Mouse (Mus musculus): Measurements from ENCODE around the gene Rad54l2. TPM values are rescaled to one million over a fixed set of nuclear protein-coding genes. Genes with fewer than 3 reads are reported as not detected.

Rad54l2 gene
- polyA plus RNA-seq, 1 experiment from 2014 or later: 1.7 TPM

DNA sequence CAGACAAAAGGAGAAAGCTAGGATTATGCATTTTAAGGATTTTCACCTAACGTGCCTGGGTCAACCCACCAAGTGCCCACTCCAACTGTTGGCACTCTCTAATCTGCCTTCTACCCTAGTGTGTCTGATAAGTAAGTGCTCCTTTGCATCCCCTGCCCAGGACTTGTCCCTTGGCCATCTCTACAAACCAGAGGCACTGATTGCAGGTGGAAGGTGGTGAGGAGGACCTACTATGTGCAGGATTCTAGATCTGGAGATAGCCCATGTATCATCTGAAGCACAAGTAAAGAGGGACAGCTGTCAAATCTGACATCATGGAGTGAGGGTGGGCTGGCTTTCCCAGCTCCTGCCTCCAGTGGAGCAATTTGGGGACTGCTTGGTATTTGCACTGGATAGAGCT is 129.1 kb downstream of the Rad54l2 start:
- TF ChIP-seq CTCF (IDR thresholded peaks at IDR 0.05; ENCODE audit: low read depth) (no peak), EP300 (IDR thresholded peaks at IDR 0.05; ENCODE audit: low read depth) (no peak)
- H3K4me2 ChIP-seq (ENCODE audit: low read depth, low read length): no peak overlapping the region
- H3K4me3 ChIP-seq (ENCODE audit: low read depth, low read length): no peak overlapping the region
- H3K27me3 ChIP-seq (ENCODE audit: insufficient read depth, low read length): peaks cover 14% of the 10 kb centered on the region
- WGBS (ENCODE audit: insufficient replicate concordance): 82% methylated on average over 1 of the region's 1 CpGs
- no peak for DNase-seq
- H3K4me1 ChIP-seq (ENCODE audit: insufficient read depth): no peaks in the 10 kb centered on the region
- no peaks in the 10 kb centered on the region for H3K9me3 ChIP-seq (ENCODE audit: low read length)
- H3K9ac ChIP-seq (replicated peaks): no peak overlapping the region
- no peak for ATAC-seq
- no peak overlapping the region for H3K27ac ChIP-seq (ENCODE audit: low read depth)
- peaks cover 36% of the 10 kb centered on the region for H3K36me3 ChIP-seq (replicated peaks; ENCODE audit: insufficient read depth, low read length)

DNA sequence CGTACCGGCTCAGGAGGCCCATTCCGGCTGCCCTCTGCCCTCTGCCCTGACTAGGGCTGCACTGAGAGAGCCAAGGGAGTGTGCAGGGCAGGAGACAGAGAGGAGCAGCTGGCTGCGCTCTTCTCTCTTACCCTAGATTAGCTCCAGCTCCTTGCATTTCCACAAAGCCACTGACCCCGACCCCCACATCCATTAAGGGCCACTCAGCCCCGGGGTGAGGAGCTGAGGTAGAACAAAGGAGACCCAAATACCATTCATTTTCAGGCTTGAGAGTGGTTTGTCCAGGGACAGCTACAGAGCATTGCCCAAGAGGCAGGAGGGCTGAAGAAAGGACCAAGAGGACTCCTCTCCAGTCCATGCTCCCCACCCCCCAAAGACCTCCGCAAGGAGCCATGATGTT is 129.6 kb downstream of the Rad54l2 start:
- 84% methylated on average over 7 of the region's 7 CpGs for WGBS (ENCODE audit: insufficient replicate concordance)
- peaks cover 17% of the 10 kb centered on the region for H3K27me3 ChIP-seq (ENCODE audit: insufficient read depth, low read length)
- H3K27ac ChIP-seq (ENCODE audit: low read depth): no peak overlapping the region
- DNase-seq: no peak
- peaks cover 36% of the 10 kb centered on the region for H3K36me3 ChIP-seq (replicated peaks; ENCODE audit: insufficient read depth, low read length)
- H3K4me1 ChIP-seq (ENCODE audit: insufficient read depth): no peaks in the 10 kb centered on the region
- H3K4me3 ChIP-seq (ENCODE audit: low read depth, low read length): no peak overlapping the region
- no peak for TF ChIP-seq CTCF (IDR thresholded peaks at IDR 0.05; ENCODE audit: low read depth)
- no peak for TF ChIP-seq EP300 (IDR thresholded peaks at IDR 0.05; ENCODE audit: low read depth)
- H3K9ac ChIP-seq (replicated peaks): no peak overlapping the region
- H3K9me3 ChIP-seq (ENCODE audit: low read length): no peaks in the 10 kb centered on the region
- no peak overlapping the region for H3K4me2 ChIP-seq (ENCODE audit: low read depth, low read length)
- ATAC-seq: no peak

DNA sequence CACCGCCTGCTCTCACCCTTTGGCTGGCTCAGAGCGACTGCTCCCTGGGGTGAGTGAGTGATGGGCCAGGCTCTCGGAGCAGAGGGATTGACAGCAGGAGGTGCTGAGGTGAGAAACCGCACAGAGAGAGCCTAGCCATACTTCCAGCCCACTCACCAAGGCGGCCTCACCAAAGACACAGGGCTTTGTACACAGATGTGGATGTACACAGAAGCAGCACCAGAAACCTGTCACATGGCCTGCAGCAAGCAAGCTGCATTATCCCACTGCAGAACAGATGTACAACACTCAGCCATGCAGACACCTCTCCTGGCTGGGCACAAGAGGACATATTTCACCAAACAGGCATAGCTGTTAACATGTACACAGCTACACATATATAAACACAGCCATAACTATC is 131.4 kb downstream of the Rad54l2 start:
- H3K27ac ChIP-seq (ENCODE audit: low read depth): no peak overlapping the region
- peaks cover 36% of the 10 kb centered on the region for H3K36me3 ChIP-seq (replicated peaks; ENCODE audit: insufficient read depth, low read length)
- TF ChIP-seq EP300 (IDR thresholded peaks at IDR 0.05; ENCODE audit: low read depth) (no peak), CTCF (IDR thresholded peaks at IDR 0.05; ENCODE audit: low read depth) (no peak)

DNA sequence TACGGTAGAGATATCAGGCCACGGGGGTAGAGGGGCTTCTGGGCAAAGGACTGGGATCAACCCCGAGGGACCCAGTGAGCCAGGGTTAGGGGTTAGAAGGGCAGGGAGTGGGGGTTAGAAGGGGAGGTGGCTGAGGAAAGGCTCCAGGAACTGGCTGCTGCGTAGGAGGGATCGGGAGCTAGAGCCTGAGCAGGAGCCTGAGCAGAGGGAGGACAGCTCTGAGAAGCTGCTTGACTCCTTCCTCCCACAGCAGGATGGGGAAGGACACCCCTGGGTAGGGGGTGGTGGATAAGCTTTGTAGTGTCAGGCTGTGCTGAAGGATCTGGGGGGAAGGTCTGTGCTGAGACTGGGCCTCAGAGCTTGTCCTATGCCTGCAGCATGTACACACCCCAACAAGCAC is 132.2 kb downstream of the Rad54l2 start:
- 40% methylated on average over 5 of the region's 5 CpGs for WGBS (ENCODE audit: insufficient replicate concordance)
- no peaks in the 10 kb centered on the region for H3K9me3 ChIP-seq (ENCODE audit: low read length)
- ATAC-seq: no peak
- no peak overlapping the region for H3K4me2 ChIP-seq (ENCODE audit: low read depth, low read length)
- H3K4me1 ChIP-seq (ENCODE audit: insufficient read depth): no peaks in the 10 kb centered on the region
- H3K27ac ChIP-seq (ENCODE audit: low read depth): no peak overlapping the region
- no peak overlapping the region for H3K4me3 ChIP-seq (ENCODE audit: low read depth, low read length)
- TF ChIP-seq EP300 (IDR thresholded peaks at IDR 0.05; ENCODE audit: low read depth) (no peak), CTCF (IDR thresholded peaks at IDR 0.05; ENCODE audit: low read depth) (no peak)
- no peak overlapping the region for H3K9ac ChIP-seq (replicated peaks)
- no peak for DNase-seq
- H3K27me3 ChIP-seq (ENCODE audit: insufficient read depth, low read length): peaks cover 26% of the 10 kb centered on the region
- H3K36me3 ChIP-seq (replicated peaks; ENCODE audit: insufficient read depth, low read length): peaks cover 31% of the 10 kb centered on the region

More for the DNA sequence above, 131.4 kb downstream of the Rad54l2 start:
- Histone ChIP-seq H3K4me1 (ENCODE audit: insufficient read depth) (no peaks in the 10 kb centered on the region), H3K4me3 (ENCODE audit: low read depth, low read length) (no peak overlapping the region), H3K27me3 (ENCODE audit: insufficient read depth, low read length) (peaks cover 26% of the 10 kb centered on the region), H3K9me3 (ENCODE audit: low read length) (no peaks in the 10 kb centered on the region), H3K4me2 (ENCODE audit: low read depth, low read length) (no peak overlapping the region), H3K9ac (replicated peaks) (no peak overlapping the region)
- ATAC-seq (no peak), DNase-seq (no peak)
- WGBS (ENCODE audit: insufficient replicate concordance): 51% methylated on average over 5 of the region's 5 CpGs

DNA sequence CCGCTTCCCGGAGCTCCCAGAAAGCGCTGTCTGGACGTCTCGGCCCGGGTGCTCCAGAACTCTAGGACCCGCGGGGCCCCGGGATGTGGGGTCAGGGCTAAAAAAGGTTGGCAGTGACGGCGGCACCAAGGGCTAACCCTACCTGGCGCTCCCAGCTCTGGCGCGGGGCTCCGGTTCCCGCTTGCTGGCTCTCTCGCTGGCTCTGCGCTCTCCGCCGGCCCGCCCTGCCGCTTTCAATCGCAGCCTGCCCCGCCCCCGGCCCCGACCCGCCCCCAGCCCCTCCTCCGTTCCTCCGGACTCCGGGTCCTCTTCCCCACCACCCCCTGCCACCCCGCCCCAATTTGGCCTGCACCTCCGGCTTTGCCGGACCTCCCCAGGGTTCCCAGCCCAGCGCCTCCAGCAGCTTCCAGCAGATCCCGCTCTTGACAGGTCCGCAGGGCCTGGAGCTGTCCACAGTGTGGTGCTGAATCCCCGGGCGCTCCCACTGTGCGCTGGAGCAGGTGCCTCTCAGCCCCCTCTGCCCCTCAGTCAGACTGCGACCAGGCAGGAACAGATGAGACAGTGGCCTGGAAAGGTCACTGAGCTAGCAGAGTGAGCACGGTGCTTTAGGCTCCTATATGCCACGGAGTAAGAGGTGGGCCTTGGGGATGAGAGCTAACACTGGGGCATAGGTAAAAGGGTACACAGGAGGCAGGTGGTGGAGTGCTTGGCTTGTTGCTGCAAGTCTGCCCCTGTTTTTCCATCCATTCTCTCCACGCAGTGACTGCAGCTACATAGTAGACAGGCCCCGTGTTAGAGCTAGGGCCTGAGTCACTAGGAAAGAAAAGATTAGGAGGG is 132.9 kb downstream of the Rad54l2 start, which contains the start of gene Grm2:
Gene Grm2, minus strand, starts transcription at position 199 of the 837 bp plus-strand sequence.
- Histone ChIP-seq H3K4me3 (ENCODE audit: low read depth, low read length) (peak within 1 kb of the TSS; percentile 24; the same call in 1 of the 2 replicates), H3K4me1 (ENCODE audit: insufficient read depth) (no peaks in the 10 kb centered on the region), H3K36me3 (replicated peaks; ENCODE audit: insufficient read depth, low read length) (peaks cover 25% of the 10 kb centered on the region), H3K4me2 (ENCODE audit: low read depth, low read length) (peak within 1 kb of the TSS; percentile 62), H3K9me3 (ENCODE audit: low read length) (no peaks in the 10 kb centered on the region), H3K27ac (ENCODE audit: low read depth) (no peak within 1 kb of the TSS), H3K9ac (replicated peaks) (no peak within 1 kb of the TSS), H3K27me3 (ENCODE audit: insufficient read depth, low read length) (peaks cover 26% of the 10 kb centered on the region)
- ATAC-seq (peak; percentile 65), DNase-seq (peak; percentile 76)
- 3% methylated on average over 28 of the region's 44 CpGs for WGBS (ENCODE audit: insufficient replicate concordance)
- TF ChIP-seq EP300 (IDR thresholded peaks at IDR 0.05; ENCODE audit: low read depth) (no peak), CTCF (IDR thresholded peaks at IDR 0.05; ENCODE audit: low read depth) (no peak)

DNA sequence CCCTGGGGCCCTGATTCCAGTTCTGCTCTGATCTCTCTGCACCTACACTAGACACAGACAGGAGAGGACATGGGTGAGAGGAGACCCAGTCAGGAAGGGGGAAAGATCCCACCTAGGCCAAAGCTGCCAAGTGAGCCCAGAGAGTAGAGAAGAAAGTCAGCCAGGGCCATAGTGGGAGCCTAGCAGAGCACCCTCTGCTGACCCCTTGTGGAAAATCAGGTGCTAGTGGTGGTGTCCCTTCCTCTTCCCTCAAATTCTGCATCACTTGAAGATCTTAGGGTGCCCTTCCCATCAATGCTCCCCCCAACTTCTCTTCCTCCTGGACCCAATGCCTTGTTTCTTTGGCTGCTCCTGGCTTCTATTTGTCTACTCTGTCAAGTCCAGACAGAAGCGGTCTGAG is 136.3 kb downstream of the Rad54l2 start:
- DNase-seq: no peak

More for the DNA sequence above, 136.3 kb downstream of the Rad54l2 start:
- H3K36me3 ChIP-seq (replicated peaks; ENCODE audit: insufficient read depth, low read length): no peaks in the 10 kb centered on the region
- TF ChIP-seq CTCF (IDR thresholded peaks at IDR 0.05; ENCODE audit: low read depth) (peak; percentile 46), EP300 (IDR thresholded peaks at IDR 0.05; ENCODE audit: low read depth) (no peak)
- 57% methylated on average over 1 of the region's 1 CpGs for WGBS (ENCODE audit: insufficient replicate concordance)
- H3K27me3 ChIP-seq (ENCODE audit: insufficient read depth, low read length): peaks cover 26% of the 10 kb centered on the region
- no peaks in the 10 kb centered on the region for H3K9me3 ChIP-seq (ENCODE audit: low read length)
- H3K4me1 ChIP-seq (ENCODE audit: insufficient read depth): no peaks in the 10 kb centered on the region
- H3K27ac ChIP-seq (ENCODE audit: low read depth): no peak overlapping the region
- no peak overlapping the region for H3K9ac ChIP-seq (replicated peaks)
- H3K4me2 ChIP-seq (ENCODE audit: low read depth, low read length): no peak overlapping the region
- no peak for ATAC-seq
- no peak overlapping the region for H3K4me3 ChIP-seq (ENCODE audit: low read depth, low read length)

All from liver, postnatal 0 days (tissue).